Mouse (Mus musculus) urinary bladder, postnatal 0 days (tissue): ENCODE data around the gene Dcaf8. TPM values are rescaled to one million over a fixed set of nuclear protein-coding genes. Genes with fewer than 3 reads are reported as not detected.

ENCODE experiments used
- polyA plus RNA-seq: library from polyadenylated mRNA; unstranded; fragments of >200 nt; fragmentation: Nextera tagmentation; extraction: Ambion mirVana; gene quantifications from 2 replicates; pipeline ENCODE4 v1.2.1, GENCODE M21; 2015

The Dcaf8 gene
- polyA plus RNA-seq, result 86.6 and 87.0 TPM in 2 replicates

DNA sequence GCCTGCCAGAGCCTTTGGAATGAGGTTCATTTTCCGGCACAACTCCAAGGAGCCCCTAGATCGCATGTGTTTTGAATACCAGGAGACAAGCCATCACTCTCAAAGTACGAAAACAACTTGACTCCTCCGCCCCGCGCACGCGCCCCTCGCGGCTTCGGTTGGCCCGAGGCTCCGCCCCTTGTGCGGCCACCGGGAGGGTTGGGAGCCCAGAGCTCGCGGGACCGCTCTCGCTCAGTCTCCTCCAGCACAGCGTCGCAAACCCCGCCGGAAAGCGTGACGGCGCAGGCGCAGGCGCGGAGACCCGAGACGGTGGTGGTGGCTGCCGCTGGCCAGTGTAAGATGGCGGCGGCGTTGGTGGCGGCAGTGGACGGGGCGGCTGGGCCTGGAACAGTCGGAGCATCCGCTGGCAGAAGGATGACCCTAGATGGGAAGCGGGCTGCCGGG is at the start of gene Dcaf8:
Gene Dcaf8, plus strand, starts transcription at position 250 of the 444 bp plus-strand sequence.

DNA sequence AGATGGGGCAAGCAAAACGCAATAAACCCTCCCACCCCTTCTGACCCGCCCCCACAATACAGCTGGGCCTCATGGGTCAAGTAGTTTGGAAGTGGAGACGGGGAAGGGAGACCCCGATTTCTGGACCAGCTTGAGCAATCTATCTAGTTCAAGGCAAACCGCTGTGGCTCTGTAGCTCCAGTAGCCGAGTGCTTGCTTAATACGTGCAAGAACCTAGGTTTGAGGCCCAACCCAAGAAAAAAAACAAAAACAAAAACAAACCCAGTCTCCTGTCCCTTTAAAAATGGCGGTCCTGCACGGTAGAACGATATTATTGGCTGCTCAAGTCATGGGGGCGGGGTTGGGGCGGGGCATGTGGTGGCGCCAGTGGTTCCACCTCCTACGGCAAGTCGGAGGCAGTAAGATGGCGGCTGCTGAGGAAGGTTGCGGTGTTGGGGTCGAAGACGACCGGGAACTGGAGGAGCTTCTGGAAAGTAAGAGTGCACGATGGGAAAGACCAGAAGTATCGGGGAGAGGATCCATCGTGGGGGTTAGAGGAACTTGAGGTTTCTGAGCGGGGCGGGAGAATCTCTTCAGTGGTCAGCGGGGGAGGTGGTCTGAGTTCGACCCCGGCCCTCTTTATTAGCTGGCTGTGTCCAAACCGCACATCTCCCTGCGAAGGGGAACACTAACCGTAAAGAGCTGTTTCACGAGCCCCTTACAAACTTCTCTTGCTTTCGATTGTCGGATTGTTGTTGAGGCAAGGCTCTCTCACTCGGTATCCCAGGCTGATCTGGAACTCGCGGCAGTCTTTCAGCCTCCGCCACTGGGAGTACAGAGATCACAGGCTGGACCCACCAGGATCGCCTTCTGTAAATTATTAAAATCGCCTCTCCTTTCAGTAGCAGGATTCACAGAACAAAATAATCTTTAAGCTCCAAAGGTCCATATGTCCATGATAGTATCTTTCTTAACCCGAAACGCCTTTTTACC is 21.2 kb upstream of the Dcaf8 start, which contains the start of gene Pex19:
Gene Pex19, plus strand, starts transcription at position 380 of the 972 bp plus-strand sequence.

DNA sequence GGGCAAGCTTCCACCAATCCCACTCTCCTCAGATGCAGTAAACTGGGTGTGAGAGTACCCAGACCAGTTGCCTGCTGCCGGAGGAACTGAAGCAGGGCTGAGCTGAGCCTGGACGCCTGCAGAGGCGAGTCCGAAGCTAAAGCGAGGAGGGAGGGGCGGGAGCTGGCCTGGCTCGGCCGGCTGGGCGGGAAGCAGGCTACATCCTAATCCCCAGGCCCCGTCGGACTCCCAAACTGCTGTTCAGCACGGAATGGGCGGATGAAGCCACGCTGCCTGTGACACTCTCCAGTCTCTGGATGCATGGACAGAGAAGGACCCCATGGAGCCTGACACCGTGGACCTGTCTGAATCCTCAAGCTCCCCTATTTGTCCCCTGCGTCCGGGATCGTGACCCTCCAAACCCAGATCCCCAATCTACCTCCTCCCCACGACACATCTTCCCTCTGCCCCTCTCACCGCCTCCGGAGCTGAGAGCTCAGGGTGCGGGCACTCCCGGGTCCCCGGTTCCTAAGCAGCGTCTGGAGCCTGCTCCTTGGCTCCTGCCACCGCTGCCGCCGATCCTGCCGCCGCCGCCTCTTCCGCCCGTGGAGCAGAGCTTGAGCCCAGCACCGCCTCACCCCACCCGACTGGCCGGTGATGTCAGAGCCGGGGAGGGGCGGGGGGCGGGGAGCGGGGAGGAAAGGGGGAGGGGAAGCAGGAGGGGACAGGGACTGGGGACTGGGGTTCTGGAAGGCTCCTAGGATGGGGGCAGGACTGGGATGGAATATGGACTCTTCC is 58.4 kb downstream of the Dcaf8 start, which contains the start of gene Pea15a:
Gene Pea15a, minus strand, starts transcription at position 664 of the 777 bp plus-strand sequence.

GRCm38 (mm10) chr1:172219451-172220406 is 71.8 kb downstream of the Dcaf8 start, which contains the start of gene Casq1:
Gene Casq1 (minus strand): TSS chr1:172219868.

Other genes starting within 250 kb of the Dcaf8 start
- 0.67 TPM in 1 of 2 replicates, not detected in the other for gene Slamf6, start 230.6 kb upstream of the Dcaf8 start, polyA plus RNA-seq
- gene Vangl2, start 119.6 kb upstream of the Dcaf8 start, polyA plus RNA-seq, result 3.8 and 4.5 TPM in 2 replicates
- gene Nhlh1, start 90.5 kb upstream of the Dcaf8 start, polyA plus RNA-seq, result not detected in 2 replicates
- gene Copa, start 65.6 kb upstream of the Dcaf8 start, polyA plus RNA-seq, result 132 and 150 TPM in 2 replicates
- 80.8 and 82.0 TPM in 2 replicates for gene Ncstn, start 65.3 kb upstream of the Dcaf8 start, polyA plus RNA-seq
- gene Pex19, start 21.3 kb upstream of the Dcaf8 start, polyA plus RNA-seq, result 83.1 and 96.4 TPM in 2 replicates
- 123 and 148 TPM in 2 replicates for gene Pea15a, start 58.7 kb downstream of the Dcaf8 start, polyA plus RNA-seq
- 33.6 and 42.0 TPM in 2 replicates for gene Casq1, start 71.8 kb downstream of the Dcaf8 start, polyA plus RNA-seq
- gene Atp1a4, start 110.3 kb downstream of the Dcaf8 start, polyA plus RNA-seq, result 0.05 TPM in 1 of 2 replicates, not detected in the other
- 32.5 and 37.1 TPM in 2 replicates for gene Igsf8, start 113.6 kb downstream of the Dcaf8 start, polyA plus RNA-seq
- 3.7 and 4.4 TPM in 2 replicates for gene Atp1a2, start 150.0 kb downstream of the Dcaf8 start, polyA plus RNA-seq
- 0.05 and 0.07 TPM in 2 replicates for gene Kcnj9, start 181.2 kb downstream of the Dcaf8 start, polyA plus RNA-seq
- gene Kcnj10, start 193.1 kb downstream of the Dcaf8 start, polyA plus RNA-seq, result 0.02 TPM in 2 replicates
- 3.4 and 4.0 TPM in 2 replicates for gene Pigm, start 228.5 kb downstream of the Dcaf8 start, polyA plus RNA-seq